Mouse (Mus musculus) hindbrain, embryonic 14.5 days (tissue): ENCODE measurements around the gene Pde4d. TPM values are rescaled to one million over a fixed set of nuclear protein-coding genes. Genes with fewer than 3 reads are reported as not detected.

Source experiments
- ATAC-seq: fragments of 200-750 bp; cut with Nextera tagmentation; 2 replicates; pipeline ENCODE4 v1.8.0; 2017; ENCODE audit warnings: moderate number of reproducible peaks, mild to moderate bottlenecking, moderate TSS enrichment, moderate library complexity; ENCODE audit not compliant: low FRiP score
- DNase-seq: peaks from one replicate; pipeline ENCODE4 v3.0.0-alpha.2; 2015; ENCODE audit warnings: low spot score
- H3K27ac ChIP-seq: fragments of 300-500 bp; sonication (generic); 2 replicates; pipeline ENCODE4 v1.5.1; 2014; ENCODE audit warnings: mild to moderate bottlenecking, moderate library complexity
- H3K27me3 ChIP-seq: fragments of 300-500 bp; sonication (generic); 2 replicates; pipeline ENCODE4 v1.6.1; 2014; ENCODE audit warnings: mild to moderate bottlenecking, low read length, mixed read lengths; ENCODE audit not compliant: control insufficient read depth, insufficient read depth
- H3K36me3 ChIP-seq: fragments of 300-500 bp; sonication (generic); replicated peaks from 2 replicates; pipeline ENCODE4 v1.6.1; 2014; ENCODE audit not compliant: control insufficient read depth, insufficient read depth
- H3K4me1 ChIP-seq: fragments of 300-500 bp; sonication (generic); replicated peaks from 2 replicates; pipeline ENCODE4 v1.6.1; 2014; ENCODE audit warnings: antibody characterized with exemption, low read length, mixed read lengths; ENCODE audit not compliant: control insufficient read depth, insufficient read depth
- H3K4me2 ChIP-seq: fragments of 300-500 bp; sonication (generic); replicated peaks from 2 replicates; pipeline ENCODE4 v1.6.1; 2014; ENCODE audit warnings: mild to moderate bottlenecking, moderate library complexity
- H3K4me3 ChIP-seq: fragments of 300-500 bp; sonication (generic); replicated peaks from 2 replicates; pipeline ENCODE4 v1.5.1; 2014; ENCODE audit warnings: mild to moderate bottlenecking, low read length
- H3K9ac ChIP-seq: fragments of 300-500 bp; sonication (generic); 2 replicates; pipeline ENCODE4 v1.6.1; 2014
- H3K9me3 ChIP-seq: fragments of 300-500 bp; sonication (generic); 2 replicates; pipeline ENCODE4 v1.6.1; 2016; ENCODE audit warnings: low read length; ENCODE audit not compliant: control insufficient read depth
- WGBS: fragments of 180-500 bp; shearing (Covaris S2); extraction: QIAGEN DNeasy Blood & Tissue Kit; methylation state at CpG from one replicate; pipeline ENCODE4 v1.1.7; 2014; 5-methylcytosine and 5-hydroxymethylcytosine counted together
- polyA plus RNA-seq: library from polyadenylated mRNA; unstranded; fragments of >200 nt; fragmentation: Nextera tagmentation; extraction: Ambion mirVana; gene quantifications from 2 replicates; pipeline ENCODE4 v1.2.1, GENCODE M21; 2014

Pde4d gene
- polyA plus RNA-seq, 1 experiment from 2014 or later = 23.2 TPM

DNA sequence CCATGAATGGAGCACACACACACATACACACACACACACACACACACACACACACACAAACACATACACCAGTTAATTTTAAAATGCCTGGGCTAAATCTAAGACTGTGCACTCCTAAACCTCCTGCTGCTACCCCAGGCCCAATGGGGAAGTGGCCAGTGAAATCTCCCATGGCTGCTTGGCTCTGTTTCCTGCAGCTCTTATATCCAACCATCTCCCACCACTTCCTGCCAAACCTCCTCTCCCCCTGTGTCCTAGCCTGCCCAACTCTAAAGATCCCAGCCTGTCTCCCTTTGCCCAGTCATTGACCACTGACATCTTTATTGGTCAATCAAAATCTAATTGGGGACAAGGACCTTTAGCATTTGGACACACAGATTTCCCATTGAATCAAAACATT lies 814.1 kb downstream of the Pde4d start:
- Histone ChIP-seq H3K4me1 (peaks cover 8% of the 10 kb centered on the region), H3K4me3 (no peak overlapping the region), H3K27me3 (no peaks in the 10 kb centered on the region), H3K36me3 (no peaks in the 10 kb centered on the region), H3K27ac (no peak overlapping the region), H3K9me3 (no peaks in the 10 kb centered on the region), H3K4me2 (no peak overlapping the region), H3K9ac (no peak overlapping the region)
- ATAC-seq (no peak), DNase-seq (no peak)

DNA sequence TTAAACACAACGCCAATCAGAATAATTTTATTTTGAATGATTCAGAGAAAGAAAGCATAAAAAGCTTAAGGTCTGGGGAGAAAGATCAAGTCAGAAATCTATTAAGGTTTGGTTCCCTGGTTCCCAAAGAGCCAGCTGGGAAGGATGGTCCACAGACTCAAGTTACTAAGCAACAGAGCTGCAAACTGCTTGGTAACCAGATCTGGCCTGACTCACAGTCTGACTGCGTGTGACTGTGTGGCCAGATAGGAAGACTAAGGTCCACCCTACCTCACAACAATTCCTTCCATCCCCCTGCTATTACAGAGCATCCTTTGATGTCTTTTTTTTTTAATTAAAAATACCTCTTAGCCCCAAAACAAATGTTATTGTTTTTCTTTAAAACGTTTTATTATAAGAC lies 818.5 kb downstream of the Pde4d start:
- DNase-seq (no peak), ATAC-seq (no peak)
- 57% methylated on average over 3 of the region's 3 CpGs for WGBS

DNA sequence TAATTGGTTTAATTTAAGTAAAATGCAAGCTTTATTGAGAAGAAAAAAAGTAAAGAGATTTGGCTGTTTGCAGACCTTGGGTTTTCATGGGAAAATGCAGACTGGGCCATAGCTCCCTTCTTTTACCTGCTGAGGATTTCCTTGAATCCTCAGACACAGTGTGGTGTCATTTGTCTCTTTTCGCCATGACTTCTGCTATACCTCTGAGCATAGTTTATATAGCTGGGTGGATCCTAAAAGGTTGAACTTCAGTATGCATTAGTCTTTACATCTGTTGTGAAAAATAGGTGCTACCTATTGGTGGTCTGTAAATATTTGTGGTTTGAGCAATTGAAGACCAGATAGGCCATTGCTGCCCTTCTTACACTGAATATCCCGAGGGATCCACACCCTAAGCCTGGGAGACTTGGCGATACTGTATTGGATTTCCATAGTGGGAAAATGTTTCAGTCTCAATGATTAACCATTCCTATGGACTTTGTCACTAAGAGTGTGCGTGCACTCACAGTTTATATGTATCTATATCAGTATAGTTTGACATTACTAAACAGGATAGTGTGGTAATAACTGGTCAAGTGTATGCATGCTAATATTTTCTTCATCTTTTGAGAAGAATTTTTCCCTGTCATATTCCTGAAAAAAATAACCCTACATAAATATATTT lies 819.0 kb downstream of the Pde4d start:
- ATAC-seq (no peak), DNase-seq (no peak)
- Histone ChIP-seq H3K36me3 (no peaks in the 10 kb centered on the region), H3K4me1 (no peaks in the 10 kb centered on the region; the same call in 1 of the 2 replicates), H3K9ac (no peak overlapping the region), H3K27ac (no peak overlapping the region), H3K9me3 (no peaks in the 10 kb centered on the region), H3K27me3 (no peaks in the 10 kb centered on the region), H3K4me2 (no peak overlapping the region), H3K4me3 (no peak overlapping the region)
- WGBS = 95% methylated on average over 4 of the region's 4 CpGs

More for the DNA sequence above, 818.5 kb downstream of the Pde4d start:
- Histone ChIP-seq H3K4me3 (no peak overlapping the region), H3K27ac (no peak overlapping the region), H3K36me3 (no peaks in the 10 kb centered on the region), H3K27me3 (no peaks in the 10 kb centered on the region), H3K9me3 (no peaks in the 10 kb centered on the region), H3K9ac (no peak overlapping the region), H3K4me1 (no peaks in the 10 kb centered on the region; the same call in 1 of the 2 replicates), H3K4me2 (no peak overlapping the region)

DNA sequence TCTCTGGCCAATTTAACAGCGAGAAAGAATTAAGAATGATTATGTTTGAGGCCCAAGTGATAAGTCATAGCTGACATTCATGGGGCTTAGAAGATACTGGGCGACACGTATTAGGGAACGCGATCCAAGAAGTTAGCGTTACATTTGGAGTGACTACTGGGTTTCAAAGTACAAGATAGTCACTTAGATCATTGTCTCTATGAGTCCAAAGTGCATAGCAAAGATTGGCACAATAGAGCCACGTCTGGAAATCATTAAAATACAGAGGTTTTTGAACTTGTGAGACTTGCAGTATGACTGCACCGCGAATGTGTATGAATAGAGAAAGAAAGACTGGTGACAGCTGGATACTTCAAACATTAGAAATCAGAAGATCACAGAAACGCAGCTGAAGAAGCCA lies 825.1 kb downstream of the Pde4d start:
- peaks cover 9% of the 10 kb centered on the region; the same call in 1 of the 2 replicates for H3K9me3 ChIP-seq
- no peaks in the 10 kb centered on the region for H3K27me3 ChIP-seq
- 0 out of 2 replicates have a peak, but pooled peaks cover 6% of the 10 kb centered on the region for H3K4me1 ChIP-seq
- H3K36me3 ChIP-seq = no peaks in the 10 kb centered on the region
- H3K4me2 ChIP-seq = no peak overlapping the region
- no peak overlapping the region for H3K27ac ChIP-seq
- no peak for ATAC-seq
- H3K9ac ChIP-seq = no peak overlapping the region
- DNase-seq = no peak
- WGBS = 93% methylated on average over 10 of the region's 10 CpGs
- H3K4me3 ChIP-seq = no peak overlapping the region

DNA sequence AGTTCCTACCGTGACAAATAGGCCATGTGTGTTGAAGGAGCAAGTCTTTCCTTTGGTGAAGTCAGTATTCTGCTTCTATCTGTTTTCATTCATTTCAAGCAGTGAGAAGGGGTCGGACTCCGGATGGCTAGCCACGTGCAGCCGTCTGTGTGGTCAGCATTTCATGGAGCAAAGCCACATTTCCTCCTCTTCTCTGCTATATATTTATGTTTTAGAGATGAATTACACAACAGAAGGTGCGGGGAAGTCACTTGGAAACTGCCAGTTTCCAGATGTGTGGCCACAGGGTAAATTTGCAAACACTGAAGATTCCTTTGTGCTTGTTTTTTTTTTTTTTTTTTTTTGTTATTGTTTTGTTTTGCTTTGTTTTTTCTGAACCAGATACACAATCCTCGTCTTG lies 828.0 kb downstream of the Pde4d start:
- H3K4me1 ChIP-seq = 0 out of 2 replicates have a peak, but pooled peaks cover 6% of the 10 kb centered on the region
- 72% methylated on average over 7 of the region's 7 CpGs for WGBS
- H3K4me2 ChIP-seq = no peak overlapping the region
- H3K9me3 ChIP-seq = peaks cover 9% of the 10 kb centered on the region; the same call in 1 of the 2 replicates
- no peak overlapping the region for H3K27ac ChIP-seq
- no peak overlapping the region for H3K4me3 ChIP-seq
- H3K9ac ChIP-seq = no peak overlapping the region
- no peaks in the 10 kb centered on the region for H3K27me3 ChIP-seq
- DNase-seq (no peak), ATAC-seq (no peak)
- H3K36me3 ChIP-seq = no peaks in the 10 kb centered on the region

DNA sequence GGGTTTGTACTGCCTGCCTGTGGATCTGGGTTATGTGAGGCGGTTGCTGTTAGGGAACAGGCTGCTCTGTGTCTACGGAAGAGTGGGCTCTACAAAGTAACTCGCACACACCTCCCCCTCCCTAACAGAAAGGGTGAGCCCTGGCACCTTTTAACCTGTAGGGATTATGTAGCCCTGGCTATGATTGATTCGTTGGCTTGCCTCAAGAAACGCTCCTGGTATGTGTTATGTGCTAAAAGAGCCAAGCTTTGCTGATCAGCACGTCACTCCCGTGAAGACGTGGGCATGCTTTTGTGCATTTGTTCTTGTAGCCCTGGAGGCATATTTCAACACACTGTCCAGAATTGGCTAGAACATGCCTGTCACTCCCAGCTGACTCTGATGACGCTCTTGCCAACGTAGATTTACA lies 828.8 kb downstream of the Pde4d start:
- no peak overlapping the region for H3K27ac ChIP-seq
- H3K9ac ChIP-seq = no peak overlapping the region
- H3K4me3 ChIP-seq = no peak overlapping the region
- H3K4me1 ChIP-seq = 0 out of 2 replicates have a peak, but pooled peaks cover 6% of the 10 kb centered on the region
- peaks cover 9% of the 10 kb centered on the region; the same call in 1 of the 2 replicates for H3K9me3 ChIP-seq
- no peak overlapping the region for H3K4me2 ChIP-seq
- no peak for DNase-seq
- H3K27me3 ChIP-seq = no peaks in the 10 kb centered on the region
- H3K36me3 ChIP-seq = no peaks in the 10 kb centered on the region
- WGBS = 53% methylated on average over 10 of the region's 10 CpGs
- no peak for ATAC-seq

DNA sequence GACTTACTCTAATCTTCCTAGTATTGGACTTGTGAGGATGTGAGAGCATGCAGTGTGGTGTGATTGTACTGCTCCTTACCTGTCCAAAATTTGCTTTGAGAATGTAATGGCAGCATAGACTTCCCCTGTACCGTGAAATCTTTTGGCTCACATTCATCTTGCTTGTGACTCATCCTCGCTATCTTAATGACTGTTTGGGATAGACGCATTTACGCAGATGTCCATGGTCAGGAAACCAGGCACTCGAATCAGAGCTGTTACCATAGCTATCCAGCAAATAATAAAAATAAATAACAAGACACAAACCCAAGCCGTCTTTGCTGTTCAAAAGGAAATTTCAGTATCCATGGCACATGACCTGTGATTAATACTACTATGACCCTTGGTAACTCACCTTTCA lies 829.5 kb downstream of the Pde4d start:
- Histone ChIP-seq H3K36me3 (no peaks in the 10 kb centered on the region), H3K27me3 (no peaks in the 10 kb centered on the region), H3K27ac (no peak overlapping the region), H3K4me2 (no peak overlapping the region), H3K4me3 (no peak overlapping the region), H3K4me1 (0 out of 2 replicates have a peak, but pooled peaks cover 6% of the 10 kb centered on the region), H3K9ac (no peak overlapping the region), H3K9me3 (peaks cover 9% of the 10 kb centered on the region; the same call in 1 of the 2 replicates)
- WGBS = 85% methylated on average over 6 of the region's 6 CpGs
- ATAC-seq (no peak), DNase-seq (no peak)

DNA sequence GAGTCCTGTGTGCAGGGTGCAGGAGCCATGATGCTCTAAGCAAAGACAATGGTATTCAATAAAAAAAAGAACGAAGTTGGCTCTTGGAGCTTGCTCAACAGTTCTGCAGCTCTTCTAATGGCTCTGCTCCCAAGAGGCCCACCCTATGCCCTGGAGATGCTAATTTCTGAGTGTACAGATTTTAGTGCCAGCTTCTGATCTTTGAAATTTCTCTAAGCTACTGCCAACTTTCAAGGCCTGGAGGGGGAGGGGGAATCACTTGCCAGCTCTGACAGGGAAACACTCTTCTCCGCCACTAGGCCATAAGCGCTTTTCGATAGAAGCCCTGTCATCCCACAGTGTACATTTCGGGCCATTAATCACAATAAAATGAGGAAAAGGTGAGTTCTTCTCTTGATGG lies 830.7 kb downstream of the Pde4d start:
- no peaks in the 10 kb centered on the region for H3K27me3 ChIP-seq
- H3K9ac ChIP-seq = no peak overlapping the region
- no peaks in the 10 kb centered on the region for H3K36me3 ChIP-seq
- H3K4me3 ChIP-seq = no peak overlapping the region
- H3K27ac ChIP-seq = no peak overlapping the region
- WGBS = 93% methylated on average over 5 of the region's 5 CpGs
- H3K4me2 ChIP-seq = no peak overlapping the region
- DNase-seq = no peak
- 0 out of 2 replicates have a peak, but pooled peaks cover 6% of the 10 kb centered on the region for H3K4me1 ChIP-seq
- peaks cover 4% of the 10 kb centered on the region; the same call in 1 of the 2 replicates for H3K9me3 ChIP-seq
- no peak for ATAC-seq

DNA sequence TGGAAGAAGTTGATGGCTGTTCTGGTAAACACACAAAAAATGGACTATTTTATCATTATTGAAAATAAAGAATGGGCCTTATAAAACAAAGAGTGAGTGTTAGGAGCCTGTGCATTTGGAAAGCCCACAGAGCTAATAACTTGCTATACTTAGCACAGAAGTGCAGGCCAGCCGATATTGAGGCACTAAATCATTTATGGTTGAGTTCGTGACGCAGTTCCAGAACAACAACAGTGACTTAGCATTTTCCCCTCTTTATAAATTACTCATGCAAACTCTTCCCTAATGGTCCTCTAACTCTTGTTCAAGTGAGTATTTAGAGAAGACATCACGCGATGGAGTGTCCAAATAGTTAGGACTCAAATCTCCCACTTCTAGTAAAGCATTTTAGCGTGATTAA lies 837.7 kb downstream of the Pde4d start:
- ATAC-seq (no peak), DNase-seq (no peak)
- Histone ChIP-seq H3K4me3 (no peak overlapping the region), H3K4me2 (no peak overlapping the region), H3K36me3 (no peaks in the 10 kb centered on the region), H3K27ac (no peak overlapping the region), H3K4me1 (no peaks in the 10 kb centered on the region), H3K9me3 (no peaks in the 10 kb centered on the region), H3K9ac (no peak overlapping the region), H3K27me3 (no peaks in the 10 kb centered on the region)
- WGBS = 92% methylated on average over 6 of the region's 6 CpGs
